Mouse (Mus musculus) granulocyte monocyte progenitor cell, adult 5-6 weeks (primary cell): ENCODE data around the gene Entpd5. TPM values are rescaled to one million over a fixed set of nuclear protein-coding genes. Genes with fewer than 3 reads are reported as not detected.

Experiments
- ATAC-seq: replicated peaks from 2 replicates; pipeline ENCODE4 v1.8.0; 2016; ENCODE audit warnings: mild to moderate bottlenecking, moderate TSS enrichment, inconsistent platforms; ENCODE audit not compliant: poor library complexity, severe bottlenecking
- total RNA-seq, 2 experiments: library from RNA; stranded (forward) in 1 of 2; stranded (reverse) in 1 of 2; fragments of 200-712, 200-1000 nt in 1 of 2; fragments of >200 nt in 1 of 2; fragmentation: Nextera tagmentation in 1 of 2; gene quantifications; 2 replicates each; pipeline ENCODE4 v1.2.3; 2014 to 2017

The Entpd5 gene
- total RNA-seq, 2 experiments from 2014 or later, result 14.0 to 34.2 TPM

- no peak for ATAC-seq
Observed at GRCm38 (mm10) chr12:84400068-84400467, 8.8 kb downstream of the Entpd5 start.

DNA sequence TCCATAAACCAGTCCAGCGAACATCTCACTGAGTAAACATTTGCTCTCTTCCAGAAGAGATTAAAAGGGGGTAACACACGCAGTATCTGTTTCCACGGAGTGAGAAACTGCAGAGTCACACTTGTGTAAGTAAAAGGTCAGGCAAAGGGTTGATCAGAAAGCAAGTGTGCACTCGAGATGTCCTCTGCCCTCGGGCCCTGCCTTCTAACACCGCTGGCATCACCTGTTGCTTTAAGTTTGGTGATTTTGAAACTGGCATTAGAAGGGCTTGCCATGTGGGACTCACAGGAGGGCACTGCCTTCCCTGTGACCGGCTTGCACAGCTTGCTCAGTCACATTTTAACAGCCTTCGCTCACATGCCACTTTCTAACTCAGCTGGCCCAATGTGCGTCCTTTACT is 9.2 kb downstream of the Entpd5 start:
- no peak for ATAC-seq

- ATAC-seq, result no peak
Observed at GRCm38 (mm10) chr12:84399135-84399534, 9.7 kb downstream of the Entpd5 start.

DNA sequence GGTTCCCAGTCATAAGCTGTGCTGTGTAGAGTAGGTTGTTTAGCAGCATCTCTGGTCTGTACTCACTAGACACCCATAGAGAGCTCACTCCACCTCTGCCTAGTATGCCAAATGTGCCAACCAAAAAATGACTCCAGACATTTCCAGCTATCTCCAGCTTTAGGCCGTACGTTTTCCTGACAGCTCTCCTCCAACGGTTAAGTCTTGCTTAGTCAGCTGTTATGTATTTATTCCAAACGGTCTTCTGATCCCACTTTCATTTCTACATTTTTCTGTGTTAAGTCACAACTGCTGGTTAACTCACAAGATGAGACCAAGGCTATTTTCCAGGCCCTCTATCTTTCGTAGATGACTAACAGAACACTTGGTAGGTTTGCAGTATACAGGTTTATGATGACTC is 10.2 kb downstream of the Entpd5 start:
- no peak for ATAC-seq

DNA sequence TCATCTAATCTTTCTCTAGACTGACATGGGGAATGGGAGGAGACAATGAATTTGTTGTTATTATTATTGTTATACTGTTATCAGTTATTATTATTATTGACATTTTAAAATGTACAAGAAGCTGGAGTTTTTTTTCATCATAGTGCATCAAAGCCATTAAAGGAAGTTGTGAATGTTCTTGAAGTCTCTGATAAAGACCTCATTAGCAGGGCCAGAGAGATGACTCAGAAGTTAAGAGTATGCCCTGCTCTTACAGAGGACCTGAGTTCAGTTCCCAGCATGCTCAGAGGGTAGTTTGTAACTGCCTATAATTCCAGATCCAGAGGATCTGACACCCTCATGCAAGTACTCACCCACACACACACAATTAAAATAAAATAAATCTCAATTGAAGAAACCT is 11.1 kb downstream of the Entpd5 start:
- no peak for ATAC-seq

DNA sequence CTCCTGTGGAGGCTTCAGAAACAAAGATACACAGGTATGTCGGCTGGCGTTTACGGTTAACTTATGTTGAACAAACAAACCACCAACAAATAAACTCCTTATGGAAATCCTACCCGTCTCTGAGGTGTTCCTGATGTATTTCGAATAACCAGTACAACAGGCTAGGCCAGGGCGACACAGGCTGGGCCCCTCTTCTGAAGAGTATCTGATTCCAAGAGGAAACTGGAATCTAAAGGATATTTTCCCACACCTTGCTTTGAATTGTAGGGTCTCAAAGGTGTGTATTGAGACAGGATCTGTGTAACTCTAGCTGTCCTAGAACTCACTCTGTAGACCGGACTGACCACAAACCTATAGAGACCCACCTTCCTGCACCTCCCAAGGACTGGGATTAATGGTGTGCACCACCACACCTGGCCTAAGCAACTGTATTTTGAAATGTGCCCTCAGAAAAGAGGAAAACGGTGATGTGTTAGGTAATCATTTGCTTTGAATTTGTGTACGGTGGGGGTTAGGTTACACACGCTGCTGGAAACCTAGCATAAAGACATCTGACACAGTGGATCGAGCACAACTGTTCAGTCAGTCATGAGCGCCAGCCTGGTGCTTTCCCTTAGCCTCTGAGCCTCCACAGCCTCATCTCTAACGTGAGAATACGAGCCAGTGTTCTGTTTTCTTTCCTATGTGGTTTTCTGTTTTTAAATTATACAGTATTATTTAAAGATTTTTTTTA is 11.7 kb downstream of the Entpd5 start:
- no peak for ATAC-seq

GRCm38 (mm10) chr12:84393847-84394246 is 15.0 kb downstream of the Entpd5 start:
- ATAC-seq, result no peak

- ATAC-seq, result no peak
Observed at GRCm38 (mm10) chr12:84392681-84393080, 16.1 kb downstream of the Entpd5 start.

- ATAC-seq, result no peak
Observed at GRCm38 (mm10) chr12:84390336-84390735, 18.5 kb downstream of the Entpd5 start.

GRCm38 (mm10) chr12:84388774-84389400 is 19.9 kb downstream of the Entpd5 start:
- ATAC-seq, result peak; percentile 77

DNA sequence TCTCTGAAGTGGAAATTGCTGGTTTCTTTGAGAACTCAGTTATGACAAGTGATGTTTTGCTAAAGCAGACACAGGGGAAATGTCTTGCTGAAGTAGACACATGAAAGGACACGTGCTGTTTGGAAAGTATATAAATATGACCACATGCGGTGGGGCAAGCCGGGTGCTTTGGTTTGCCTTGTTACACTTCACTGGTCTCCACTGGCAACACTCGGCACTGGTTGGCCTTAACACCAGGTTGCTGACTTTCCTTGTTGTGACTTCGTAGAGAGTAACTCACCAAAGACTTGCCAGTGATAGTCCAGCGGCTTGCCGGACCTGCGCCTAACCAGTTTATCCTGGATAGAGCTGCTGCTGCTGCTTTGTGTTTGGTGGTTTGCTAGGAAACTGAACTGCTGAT is 20.7 kb downstream of the Entpd5 start:
- ATAC-seq, result no peak

GRCm38 (mm10) chr12:84385408-84385807 is 23.4 kb downstream of the Entpd5 start:
- ATAC-seq, result no peak

DNA sequence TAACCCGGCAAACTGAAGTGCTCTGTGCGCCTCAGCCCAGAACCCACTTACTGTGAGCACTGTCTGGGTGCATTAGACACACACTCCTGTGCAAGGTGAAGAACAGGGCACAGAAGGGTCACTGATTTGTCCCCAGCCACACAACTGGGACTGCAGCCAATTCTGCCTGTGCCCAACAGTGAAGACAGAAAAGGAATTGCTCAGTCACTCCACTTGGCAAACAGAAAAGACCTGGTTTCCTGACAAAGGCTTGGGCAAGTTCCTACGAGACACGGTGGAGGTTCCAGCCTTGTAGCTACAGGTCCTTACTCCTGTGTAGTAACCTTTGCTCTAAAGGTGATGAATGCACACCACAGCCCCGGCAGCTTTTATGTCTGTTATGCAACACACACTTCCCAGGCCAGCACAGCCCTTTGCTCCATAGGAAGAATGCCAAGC is 24.2 kb downstream of the Entpd5 start:
- ATAC-seq, result peak; percentile 36; the same call in 1 of the 2 replicates

DNA sequence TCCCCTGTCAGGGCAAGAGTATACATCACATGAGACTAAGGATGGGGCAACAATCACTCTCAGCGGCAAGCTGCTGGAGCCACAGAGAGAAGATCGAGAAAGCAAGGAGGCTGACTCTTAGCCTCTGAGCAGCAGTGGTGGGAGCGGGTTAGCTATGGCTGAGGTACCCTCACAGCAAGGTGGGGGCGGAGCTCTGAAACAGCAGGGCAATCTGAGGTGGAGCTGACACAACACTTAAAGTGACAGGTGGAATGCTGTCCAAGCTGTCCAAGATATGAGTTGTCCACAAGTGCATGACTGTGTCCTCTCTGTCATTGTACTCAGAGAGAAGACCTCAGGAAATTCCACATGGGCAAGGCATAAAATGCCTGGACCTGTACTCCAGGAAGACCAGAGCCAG is 26.5 kb downstream of the Entpd5 start:
- ATAC-seq, result no peak

GRCm38 (mm10) chr12:84373831-84374481 is 34.9 kb downstream of the Entpd5 start:
- no peak for ATAC-seq

- ATAC-seq, result no peak
Observed at GRCm38 (mm10) chr12:84371647-84372046, 37.2 kb downstream of the Entpd5 start.

DNA sequence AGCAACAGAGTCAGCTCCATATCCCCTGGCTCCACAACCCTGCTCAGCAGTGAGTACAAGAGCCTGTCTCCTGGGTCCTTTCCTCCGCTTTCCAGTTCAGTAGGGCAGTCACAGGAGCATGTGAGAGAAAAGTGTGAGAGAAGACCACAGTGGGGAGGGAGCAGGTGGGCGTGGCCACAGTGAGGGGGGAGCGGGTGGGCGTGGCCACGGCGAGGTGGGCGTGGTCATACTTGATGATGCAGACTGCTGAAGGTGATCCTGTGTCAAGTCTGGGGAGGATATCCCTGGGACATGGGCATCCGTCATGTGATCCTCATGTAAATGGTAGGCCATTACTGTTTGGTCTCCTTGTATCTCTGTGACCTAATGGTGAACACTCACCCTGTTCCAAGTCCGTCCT is 41.9 kb downstream of the Entpd5 start:
- no peak for ATAC-seq

- ATAC-seq, result no peak
Observed at GRCm38 (mm10) chr12:84365137-84365536, 43.7 kb downstream of the Entpd5 start.

GRCm38 (mm10) chr12:84364291-84364690 is 44.5 kb downstream of the Entpd5 start:
- no peak for ATAC-seq

DNA sequence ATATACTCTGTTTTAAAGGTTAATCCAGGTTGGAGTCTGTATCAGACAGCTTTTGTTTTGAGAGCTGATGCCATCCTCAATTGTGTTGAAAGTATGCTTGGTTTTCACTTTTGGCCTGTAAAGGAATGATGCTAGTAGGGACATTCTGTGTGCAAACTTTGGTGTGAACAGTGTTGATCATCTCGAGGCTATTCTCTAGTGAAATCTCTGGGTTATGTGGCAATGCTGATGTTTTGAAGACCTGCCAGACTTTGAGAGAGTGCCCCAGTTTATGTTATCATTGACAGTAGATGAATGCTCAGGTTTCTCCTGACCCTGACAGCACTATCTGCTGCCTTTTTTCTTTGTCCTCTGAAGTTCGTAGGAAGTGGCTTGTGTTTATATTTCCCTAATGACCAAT is 46.0 kb downstream of the Entpd5 start:
- ATAC-seq, result no peak
